Mouse (Mus musculus) stomach, embryonic 14.5 days (tissue): ENCODE measurements around the gene Snx18. TPM values are rescaled to one million over a fixed set of nuclear protein-coding genes. Genes with fewer than 3 reads are reported as not detected.

Experiments used
- ATAC-seq: fragments of 200-750 bp; cut with Nextera tagmentation; 2 replicates; pipeline ENCODE4 v1.8.0; 2017; ENCODE audit warnings: low read depth, moderate TSS enrichment; ENCODE audit not compliant: insufficient number of reproducible peaks, insufficient read depth, low FRiP score
- H3K27ac ChIP-seq: fragments of 300-500 bp; sonication (generic); 2 replicates; pipeline ENCODE4 v1.5.1; 2014; ENCODE audit warnings: mild to moderate bottlenecking, low read length, moderate library complexity, mixed read lengths
- H3K27me3 ChIP-seq: fragments of 300-500 bp; sonication (generic); 2 replicates; pipeline ENCODE4 v1.6.1; 2014; ENCODE audit warnings: low read length, control low read depth, mixed read lengths; ENCODE audit not compliant: control insufficient read depth, insufficient read depth
- H3K36me3 ChIP-seq: fragments of 300-500 bp; sonication (generic); 2 replicates; pipeline ENCODE4 v1.6.1; 2014; ENCODE audit warnings: mild to moderate bottlenecking, control low read depth, low read length, moderate library complexity, mixed read lengths; ENCODE audit not compliant: control insufficient read depth, insufficient read depth
- H3K4me1 ChIP-seq: fragments of 300-500 bp; sonication (generic); 2 replicates; pipeline ENCODE4 v1.6.1; 2014; ENCODE audit warnings: low read length, control low read depth, mixed read lengths; ENCODE audit not compliant: control insufficient read depth, insufficient read depth
- H3K4me2 ChIP-seq: fragments of 300-500 bp; sonication (generic); replicated peaks from 2 replicates; pipeline ENCODE4 v1.6.1; 2014; ENCODE audit warnings: low read depth, low read length, control low read depth
- H3K4me3 ChIP-seq: fragments of 300-500 bp; sonication (generic); 2 replicates; pipeline ENCODE4 v1.5.1; 2014; ENCODE audit warnings: low read depth, low read length, control low read depth
- H3K9ac ChIP-seq: fragments of 300-500 bp; sonication (generic); replicated peaks from 2 replicates; pipeline ENCODE4 v1.6.1; 2014; ENCODE audit warnings: low read depth, mild to moderate bottlenecking, control low read depth, low read length, moderate library complexity, mixed read lengths
- H3K9me3 ChIP-seq: fragments of 300-500 bp; sonication (generic); 2 replicates; pipeline ENCODE4 v1.6.1; 2016; ENCODE audit warnings: low read depth, low read length, control low read depth; ENCODE audit not compliant: control insufficient read depth
- WGBS: fragments of 180-500 bp; shearing (Covaris S2); extraction: QIAGEN DNeasy Blood & Tissue Kit; methylation state at CpG from one replicate; pipeline ENCODE4 v1.1.7; 2014; 5-methylcytosine and 5-hydroxymethylcytosine counted together
- polyA plus RNA-seq: library from polyadenylated mRNA; unstranded; fragments of >200 nt; fragmentation: Nextera tagmentation; extraction: Ambion mirVana; gene quantifications from 2 replicates; pipeline ENCODE4 v1.2.1, GENCODE M21; 2014

The Snx18 gene
- polyA plus RNA-seq, 1 experiment from 2014 or later: 28.1 TPM

GRCm38 (mm10) chr13:113589499-113589898, 28.9 kb downstream of the Snx18 start:
- no peak for ATAC-seq
- no peak overlapping the region for H3K4me2 ChIP-seq
- H3K4me1 ChIP-seq: 0 out of 2 replicates have a peak, but pooled peaks cover 6% of the 10 kb centered on the region
- H3K27me3 ChIP-seq: no peaks in the 10 kb centered on the region
- peaks cover 4% of the 10 kb centered on the region for H3K36me3 ChIP-seq
- H3K9ac ChIP-seq: no peak overlapping the region
- no peaks in the 10 kb centered on the region for H3K9me3 ChIP-seq
- H3K27ac ChIP-seq: no peak overlapping the region
- H3K4me3 ChIP-seq: no peak overlapping the region
- 68% methylated on average over 7 of the region's 7 CpGs for WGBS

- Histone ChIP-seq H3K27me3 (no peaks in the 10 kb centered on the region), H3K36me3 (peaks cover 4% of the 10 kb centered on the region; the same call in 1 of the 2 replicates), H3K4me2 (no peak overlapping the region), H3K4me3 (no peak overlapping the region), H3K4me1 (peaks cover 8% of the 10 kb centered on the region), H3K9ac (no peak overlapping the region), H3K27ac (no peak overlapping the region), H3K9me3 (no peaks in the 10 kb centered on the region)
- 27% methylated on average over 15 of the region's 15 CpGs for WGBS
- no peak for ATAC-seq
Observed at GRCm38 (mm10) chr13:113587200-113587936, 31.0 kb downstream of the Snx18 start.

- no peak for ATAC-seq
- Histone ChIP-seq H3K36me3 (no peaks in the 10 kb centered on the region; the same call in 1 of the 2 replicates), H3K27me3 (no peaks in the 10 kb centered on the region), H3K9ac (no peak overlapping the region), H3K4me3 (no peak overlapping the region), H3K4me2 (no peak overlapping the region), H3K27ac (no peak overlapping the region), H3K4me1 (peaks cover 10% of the 10 kb centered on the region), H3K9me3 (no peaks in the 10 kb centered on the region)
- WGBS: 99% methylated on average over 3 of the region's 3 CpGs
Observed at GRCm38 (mm10) chr13:113585606-113586005, 32.8 kb downstream of the Snx18 start.

- Histone ChIP-seq H3K4me1 (peaks cover 10% of the 10 kb centered on the region), H3K9me3 (no peaks in the 10 kb centered on the region), H3K27me3 (no peaks in the 10 kb centered on the region), H3K36me3 (no peaks in the 10 kb centered on the region), H3K9ac (no peak overlapping the region), H3K4me2 (no peak overlapping the region), H3K27ac (no peak overlapping the region), H3K4me3 (no peak overlapping the region)
- 79% methylated on average over 6 of the region's 6 CpGs for WGBS
- ATAC-seq: no peak
Observed at GRCm38 (mm10) chr13:113584431-113584830, 33.9 kb downstream of the Snx18 start.

GRCm38 (mm10) chr13:113583563-113583962, 34.8 kb downstream of the Snx18 start:
- Histone ChIP-seq H3K4me2 (no peak overlapping the region), H3K27me3 (no peaks in the 10 kb centered on the region), H3K4me3 (no peak overlapping the region), H3K9me3 (no peaks in the 10 kb centered on the region), H3K36me3 (no peaks in the 10 kb centered on the region), H3K9ac (no peak overlapping the region), H3K4me1 (peaks cover 10% of the 10 kb centered on the region), H3K27ac (no peak overlapping the region)
- 67% methylated on average over 4 of the region's 4 CpGs for WGBS
- no peak for ATAC-seq

- H3K4me1 ChIP-seq: peaks cover 6% of the 10 kb centered on the region
- 36% methylated on average over 1 of the region's 1 CpGs for WGBS
- no peaks in the 10 kb centered on the region for H3K9me3 ChIP-seq
- no peaks in the 10 kb centered on the region for H3K27me3 ChIP-seq
- no peak overlapping the region for H3K4me3 ChIP-seq
- no peak overlapping the region for H3K4me2 ChIP-seq
- no peaks in the 10 kb centered on the region for H3K36me3 ChIP-seq
- no peak for ATAC-seq
- H3K27ac ChIP-seq: no peak overlapping the region
- no peak overlapping the region for H3K9ac ChIP-seq
Observed at GRCm38 (mm10) chr13:113582024-113582423, 36.3 kb downstream of the Snx18 start.

- no peak overlapping the region for H3K4me2 ChIP-seq
- no peak overlapping the region for H3K4me3 ChIP-seq
- no peaks in the 10 kb centered on the region for H3K36me3 ChIP-seq
- no peaks in the 10 kb centered on the region for H3K27me3 ChIP-seq
- 82% methylated on average over 5 of the region's 5 CpGs for WGBS
- no peak overlapping the region for H3K9ac ChIP-seq
- no peak overlapping the region for H3K27ac ChIP-seq
- H3K4me1 ChIP-seq: peaks cover 3% of the 10 kb centered on the region
- no peaks in the 10 kb centered on the region for H3K9me3 ChIP-seq
- ATAC-seq: no peak
Observed at GRCm38 (mm10) chr13:113581436-113581835, 36.9 kb downstream of the Snx18 start.

GRCm38 (mm10) chr13:113580400-113580790, 38.0 kb downstream of the Snx18 start:
- Histone ChIP-seq H3K27me3 (no peaks in the 10 kb centered on the region), H3K27ac (no peak overlapping the region), H3K4me3 (no peak overlapping the region), H3K9ac (no peak overlapping the region), H3K36me3 (no peaks in the 10 kb centered on the region), H3K4me1 (peaks cover 3% of the 10 kb centered on the region), H3K4me2 (no peak overlapping the region), H3K9me3 (no peaks in the 10 kb centered on the region)
- no peak for ATAC-seq
- 76% methylated on average over 6 of the region's 6 CpGs for WGBS
